Mouse (Mus musculus) MEL (cell line): Measurements from ENCODE around the gene Ryr2. TPM values are rescaled to one million over a fixed set of nuclear protein-coding genes. Genes with fewer than 3 reads are reported as not detected.
"Not testable (repeated sequence)": the region's sequence is repeated elsewhere in the genome, so short reads cannot be mapped to it uniquely, and the experiment has no call there.

Experiments
- DNase-seq: peaks from one replicate; pipeline ENCODE4 v3.0.0; 2011; ENCODE audit warnings: low read depth, low spot score
- H3K27ac ChIP-seq: 2 replicates; pipeline ENCODE4 v1.5.1; 2012; ENCODE audit warnings: low read depth, mild to moderate bottlenecking, control low read depth, low read length, moderate library complexity; ENCODE audit not compliant: control insufficient read depth
- H3K27me3 ChIP-seq, 2 experiments: fragments of 150-350 bp in 1 of 2; sonication (generic) in 1 of 2; 2 replicates each; pipeline ENCODE4 v1.6.1; 2012; ENCODE audit warnings: low read length in 2 of 2, mild to moderate bottlenecking in 2 of 2, improper control_type of control experiment in 1 of 2, moderate library complexity in 1 of 2; ENCODE audit not compliant: insufficient read depth in 2 of 2, control insufficient read depth in 1 of 2
- H3K36me3 ChIP-seq, 2 experiments: 2 replicates each; pipeline ENCODE4 v1.6.1; 2012 to 2014; ENCODE audit warnings: low read length in 2 of 2, improper control_type of control experiment in 1 of 2, inconsistent platforms in 1 of 2, mild to moderate bottlenecking in 1 of 2; ENCODE audit not compliant: insufficient read depth in 2 of 2, control insufficient read depth in 1 of 2
- H3K4me1 ChIP-seq, 2 experiments: fragments of 150-350 bp in 1 of 2; sonication (generic) in 1 of 2; 2 replicates each; pipeline ENCODE4 v1.6.1; 2012; ENCODE audit warnings: low read length in 2 of 2, improper control_type of control experiment in 1 of 2, mild to moderate bottlenecking in 1 of 2; ENCODE audit not compliant: insufficient read depth in 2 of 2, control insufficient read depth in 1 of 2
- H3K4me3 ChIP-seq, 2 experiments: fragments of 150-350 bp in 1 of 2; sonication (generic) in 1 of 2; 2 replicates each; pipeline ENCODE4 v1.5.1; 2012; ENCODE audit warnings: low read depth in 2 of 2, low read length in 2 of 2, mild to moderate bottlenecking in 2 of 2, moderate library complexity in 2 of 2, control low read depth in 1 of 2, improper control_type of control experiment in 1 of 2; ENCODE audit not compliant: control insufficient read depth in 1 of 2, insufficient read depth in 1 of 2
- H3K79me2 ChIP-seq: 2 replicates; pipeline ENCODE4 v1.6.1; 2012; ENCODE audit warnings: mild to moderate bottlenecking, low read length, moderate library complexity; ENCODE audit not compliant: control insufficient read depth, poor library complexity, insufficient read depth
- H3K9ac ChIP-seq: 2 replicates; pipeline ENCODE4 v1.6.1; 2012; ENCODE audit warnings: low read depth, mild to moderate bottlenecking, control low read depth, low read length, moderate library complexity; ENCODE audit not compliant: control insufficient read depth, poor library complexity, severe bottlenecking
- H3K9me3 ChIP-seq: fragments of 150-350 bp; sonication (generic); replicated peaks from 2 replicates; pipeline ENCODE4 v1.6.1; 2012; ENCODE audit warnings: mild to moderate bottlenecking, low read length, improper control_type of control experiment, moderate library complexity; ENCODE audit not compliant: insufficient read depth
- CHD2 ChIP-seq: IDR thresholded peaks from 2 replicates; pipeline ENCODE4 v1.6.1; 2011; ENCODE audit warnings: low read length, improper control_type of control experiment
- CTCF ChIP-seq, 3 experiments: IDR thresholded peaks in 2 of 3; conservative IDR thresholded peaks in 1 of 3; 2 replicates each; pipeline ENCODE4 v1.5.1; 2011 to 2012; ENCODE audit warnings: low read length in 3 of 3, low read depth in 2 of 3, mild to moderate bottlenecking in 2 of 3, improper control_type of control experiment in 1 of 3, inconsistent platforms in 1 of 3, mixed read lengths in 1 of 3, moderate library complexity in 1 of 3; ENCODE audit not compliant: control insufficient read depth in 1 of 3, insufficient read depth in 1 of 3, poor library complexity in 1 of 3, severe bottlenecking in 1 of 3
- E2F4 ChIP-seq: IDR thresholded peaks from 2 replicates; pipeline ENCODE4 v1.6.1; 2011; ENCODE audit warnings: low read depth, low read length, improper control_type of control experiment, borderline replicate concordance
- ETS1 ChIP-seq: IDR thresholded peaks from 2 replicates; pipeline ENCODE4 v1.6.1; 2012; ENCODE audit warnings: low read depth, mild to moderate bottlenecking, inconsistent platforms, low read length, improper control_type of control experiment, moderate library complexity
- GABPA ChIP-seq: IDR thresholded peaks from 2 replicates; pipeline ENCODE4 v1.6.1; 2012; ENCODE audit warnings: low read depth, mild to moderate bottlenecking, inconsistent platforms, low read length, improper control_type of control experiment, moderate library complexity
- GATA1 ChIP-seq: IDR thresholded peaks from 2 replicates; pipeline ENCODE4 v1.6.1; 2011; ENCODE audit warnings: low read depth, low read length, improper control_type of control experiment
- HCFC1 ChIP-seq: IDR thresholded peaks from 2 replicates; pipeline ENCODE4 v1.6.1; 2012; ENCODE audit warnings: low read depth, mild to moderate bottlenecking, inconsistent platforms, low read length, improper control_type of control experiment, moderate library complexity
- JUND ChIP-seq: IDR thresholded peaks from 2 replicates; pipeline ENCODE4 v1.6.1; 2011; ENCODE audit warnings: low read depth, mild to moderate bottlenecking, improper control_type of control experiment, low read length
- MAFK ChIP-seq: IDR thresholded peaks from 2 replicates; pipeline ENCODE4 v1.6.1; 2011; ENCODE audit warnings: low read depth, mild to moderate bottlenecking, low read length, improper control_type of control experiment, borderline replicate concordance
- MYC ChIP-seq: IDR thresholded peaks from 2 replicates; pipeline ENCODE4 v1.6.1; 2011; ENCODE audit warnings: low read depth, mild to moderate bottlenecking, low read length, improper control_type of control experiment, moderate library complexity
- SMC3 ChIP-seq: IDR thresholded peaks from 2 replicates; pipeline ENCODE4 v1.6.1; 2011; ENCODE audit warnings: low read depth, low read length, improper control_type of control experiment
- TAL1 ChIP-seq: IDR thresholded peaks from 2 replicates; pipeline ENCODE4 v1.6.1; 2012; ENCODE audit warnings: mild to moderate bottlenecking, inconsistent platforms, low read length, moderate library complexity, mixed read lengths
- TBP ChIP-seq: IDR thresholded peaks from 2 replicates; pipeline ENCODE4 v1.8.0; 2011; ENCODE audit warnings: low read depth, low read length, improper control_type of control experiment
- TCF12 ChIP-seq: IDR thresholded peaks from 2 replicates; pipeline ENCODE4 v1.6.1; 2014; ENCODE audit warnings: low read depth, mild to moderate bottlenecking, inconsistent platforms, low read length, improper control_type of control experiment, moderate library complexity
- UBTF ChIP-seq: IDR thresholded peaks from 2 replicates; pipeline ENCODE4 v1.6.1; 2012; ENCODE audit warnings: low read depth, mild to moderate bottlenecking, inconsistent platforms, low read length, improper control_type of control experiment, moderate library complexity, borderline replicate concordance; ENCODE audit not compliant: insufficient read depth
- USF1 ChIP-seq: IDR thresholded peaks from 2 replicates; pipeline ENCODE4 v1.6.1; 2014; ENCODE audit warnings: low read depth, mild to moderate bottlenecking, inconsistent platforms, low read length, improper control_type of control experiment, moderate library complexity
- USF2 ChIP-seq, 2 experiments: IDR thresholded peaks; 2 replicates each; pipeline ENCODE4 v1.6.1; 2011 to 2012; ENCODE audit warnings: improper control_type of control experiment in 2 of 2, low read length in 2 of 2, borderline replicate concordance in 1 of 2, inconsistent platforms in 1 of 2, low read depth in 1 of 2, mild to moderate bottlenecking in 1 of 2; ENCODE audit not compliant: insufficient read depth in 1 of 2
- ZC3H11A ChIP-seq: IDR thresholded peaks from 2 replicates; pipeline ENCODE4 v1.6.1; 2012; ENCODE audit warnings: low read depth, mild to moderate bottlenecking, inconsistent platforms, low read length, improper control_type of control experiment
- ZMIZ1 ChIP-seq: IDR thresholded peaks from 2 replicates; pipeline ENCODE4 v1.6.1; 2012; ENCODE audit warnings: low read depth, mild to moderate bottlenecking, inconsistent platforms, low read length, improper control_type of control experiment, moderate library complexity
- polyA plus RNA-seq, 2 experiments: library from polyadenylated mRNA; stranded (reverse) in 1 of 2; unstranded in 1 of 2; fragments of >175 nt in 1 of 2; fragments of >200 nt in 1 of 2; gene quantifications; 2 replicates each; pipeline versions ENCODE4 v1.2.1 to v1.2.4; 2012; ENCODE audit warnings: low replicate concordance in 2 of 2, low read depth in 1 of 2; ENCODE audit not compliant: insufficient read length in 2 of 2, insufficient read depth in 1 of 2, missing spikeins in 1 of 2
- total RNA-seq: library from RNA; depleted of rRNA; stranded (reverse); fragments of 300-350 nt; gene quantifications from 2 replicates; pipeline ENCODE4 v1.2.3, GENCODE M21; 2012

Gene Ryr2
- total and polyA plus RNA-seq, 3 experiments = 0.04 TPM; not detected in 2

- Histone ChIP-seq H3K79me2 (no peaks in the 10 kb centered on the region), H3K27me3 (no peaks in the 10 kb centered on the region), H3K36me3 (no peaks in the 10 kb centered on the region), H3K9me3 (no peaks in the 10 kb centered on the region), H3K9ac (no peak overlapping the region), H3K27ac (no peak overlapping the region), H3K4me3 (no peak overlapping the region), H3K4me1 (no peaks in the 10 kb centered on the region)
- TF ChIP-seq TAL1 = no peak
- TF ChIP-seq MAFK = no peak
- DNase-seq = no peak
Observed at GRCm38 (mm10) chr13:11941724-11942123, 165.0 kb downstream of the Ryr2 start.

- not testable (repeated sequence) for H3K4me3 ChIP-seq, H3K36me3 ChIP-seq, H3K4me1 ChIP-seq, H3K79me2 ChIP-seq, H3K27ac ChIP-seq, H3K9me3 ChIP-seq, H3K9ac ChIP-seq, H3K27me3 ChIP-seq, DNase-seq
Observed at GRCm38 (mm10) chr13:11934297-11935060, 172.3 kb downstream of the Ryr2 start.

GRCm38 (mm10) chr13:11933334-11933733 lies 173.4 kb downstream of the Ryr2 start:
- Histone ChIP-seq H3K9me3 (no peaks in the 10 kb centered on the region), H3K79me2 (no peaks in the 10 kb centered on the region), H3K27me3 (no peaks in the 10 kb centered on the region), H3K4me3 (no peak overlapping the region), H3K27ac (no peak overlapping the region), H3K9ac (no peak overlapping the region), H3K36me3 (no peaks in the 10 kb centered on the region), H3K4me1 (no peaks in the 10 kb centered on the region)
- no peak for DNase-seq
- TF ChIP-seq USF2 (IDR thresholded peaks at IDR 0.05; ENCODE audit: borderline replicate concordance in 1 of 2, insufficient read depth in 1 of 2, low read depth in 1 of 2, low read length in 2 of 2) = no peak
- no peak for TF ChIP-seq TAL1
- no peak for TF ChIP-seq UBTF
- no peak for TF ChIP-seq CHD2
- no peak for TF ChIP-seq E2F4
- TF ChIP-seq ETS1 = no peak
- TF ChIP-seq TCF12 = no peak
- no peak for TF ChIP-seq ZMIZ1
- no peak for TF ChIP-seq ZC3H11A
- TF ChIP-seq GABPA = no peak
- TF ChIP-seq GATA1 = no peak
- no peak for TF ChIP-seq HCFC1
- no peak for TF ChIP-seq USF1
- TF ChIP-seq TBP = no peak
- TF ChIP-seq CTCF (IDR thresholded peaks at IDR 0.05 in 2 of 3, conservative IDR thresholded peaks at IDR 0.05 in 1 of 3; ENCODE audit: control insufficient read depth in 1 of 3, insufficient read depth in 1 of 3, low read depth in 2 of 3, low read length in 3 of 3, poor library complexity in 1 of 3, severe bottlenecking in 1 of 3) = no peak
- no peak for TF ChIP-seq SMC3
- no peak for TF ChIP-seq JUND
- TF ChIP-seq MYC = no peak
